Mouse (Mus musculus): Measurements from ENCODE around the gene Ppil1. TPM values are rescaled to one million over a fixed set of nuclear protein-coding genes. Genes with fewer than 3 reads are reported as not detected.

The Ppil1 gene
- polyA plus RNA-seq, 1 experiment from 2014 or later = 186 TPM

Other genes starting within 250 kb of the Ppil1 start
- 597 and 625 TPM in 2 replicates for gene Srsf3, start 231.6 kb downstream of the Ppil1 start, polyA plus RNA-seq (2015; fragmentation: Nextera tagmentation; extraction: Ambion mirVana)
- gene Cdkn1a, start 173.2 kb downstream of the Ppil1 start, polyA plus RNA-seq (2015; fragmentation: Nextera tagmentation; extraction: Ambion mirVana) = 74.1 and 81.3 TPM in 2 replicates
- gene Rab44, start 150.0 kb downstream of the Ppil1 start, polyA plus RNA-seq (2015; fragmentation: Nextera tagmentation; extraction: Ambion mirVana) = 0.12 and 0.26 TPM in 2 replicates
- 8.2 and 10.0 TPM in 2 replicates for gene Cpne5, start 26.0 kb downstream of the Ppil1 start, polyA plus RNA-seq (2015; fragmentation: Nextera tagmentation; extraction: Ambion mirVana)
- 85.6 TPM in 2 replicates for gene BC004004, start 4.6 kb upstream of the Ppil1 start, polyA plus RNA-seq (2015; fragmentation: Nextera tagmentation; extraction: Ambion mirVana)
- gene Pi16, start 53.5 kb upstream of the Ppil1 start, polyA plus RNA-seq (2015; fragmentation: Nextera tagmentation; extraction: Ambion mirVana) = 2.4 and 3.1 TPM in 2 replicates
- gene Mtch1, start 83.7 kb upstream of the Ppil1 start, polyA plus RNA-seq (2015; fragmentation: Nextera tagmentation; extraction: Ambion mirVana) = 189 and 316 TPM in 2 replicates
- 14.4 and 16.2 TPM in 2 replicates for gene Fgd2, start 96.7 kb upstream of the Ppil1 start, polyA plus RNA-seq (2015; fragmentation: Nextera tagmentation; extraction: Ambion mirVana)
- 12.5 and 14.5 TPM in 2 replicates for gene Pim1, start 226.6 kb upstream of the Ppil1 start, polyA plus RNA-seq (2015; fragmentation: Nextera tagmentation; extraction: Ambion mirVana)

Data from kidney, embryonic 16.5 days (tissue).